Mouse (Mus musculus): Measurements from ENCODE around the gene Emc7. TPM values are rescaled to one million over a fixed set of nuclear protein-coding genes. Genes with fewer than 3 reads are reported as not detected.

Emc7 gene
- total RNA-seq, 2 experiments from 2014 or later, result 31.2 to 33.8 TPM

DNA sequence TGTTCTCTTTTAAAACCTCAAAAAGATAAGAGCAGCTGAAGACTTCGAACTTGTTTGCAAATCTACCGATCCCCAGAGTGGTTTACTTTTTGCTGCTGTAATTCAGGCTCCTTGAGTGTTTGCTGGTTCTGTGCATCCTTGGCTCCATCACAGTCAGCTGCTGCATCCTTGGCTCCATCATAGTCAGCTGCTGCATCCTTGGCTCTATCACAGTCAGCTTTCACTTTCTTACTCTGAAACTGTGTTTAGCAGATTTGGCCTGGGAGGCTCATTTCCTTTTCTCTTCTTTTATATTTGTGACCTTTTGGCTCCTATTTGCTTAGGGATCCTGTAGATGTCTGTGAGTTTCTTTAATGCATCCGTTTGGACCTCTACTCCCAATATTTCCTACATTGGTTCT is 62.4 kb downstream of the Emc7 start:
- no peak for DNase-seq (ENCODE audit: low spot score in 2 of 2)

DNA sequence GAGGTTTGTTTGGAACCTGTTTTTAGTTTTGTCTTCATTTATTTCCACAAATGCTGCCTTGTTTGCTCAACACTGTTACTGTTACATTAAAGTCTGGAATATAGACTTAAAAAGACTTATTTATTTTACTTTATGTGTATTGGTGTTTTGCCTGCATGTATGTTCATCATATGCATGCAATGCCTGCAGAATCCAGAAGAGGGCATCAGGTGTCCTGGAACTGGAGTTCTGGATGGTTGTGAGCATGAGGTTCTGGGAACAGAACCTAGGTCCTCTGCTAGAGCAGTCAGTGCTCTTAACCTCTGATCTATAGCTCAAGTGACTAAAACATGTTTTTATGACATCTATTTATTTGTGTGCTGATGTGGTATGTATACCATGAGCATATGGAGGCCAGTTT is 63.7 kb downstream of the Emc7 start:
- no peak for DNase-seq (ENCODE audit: low spot score in 2 of 2)

DNA sequence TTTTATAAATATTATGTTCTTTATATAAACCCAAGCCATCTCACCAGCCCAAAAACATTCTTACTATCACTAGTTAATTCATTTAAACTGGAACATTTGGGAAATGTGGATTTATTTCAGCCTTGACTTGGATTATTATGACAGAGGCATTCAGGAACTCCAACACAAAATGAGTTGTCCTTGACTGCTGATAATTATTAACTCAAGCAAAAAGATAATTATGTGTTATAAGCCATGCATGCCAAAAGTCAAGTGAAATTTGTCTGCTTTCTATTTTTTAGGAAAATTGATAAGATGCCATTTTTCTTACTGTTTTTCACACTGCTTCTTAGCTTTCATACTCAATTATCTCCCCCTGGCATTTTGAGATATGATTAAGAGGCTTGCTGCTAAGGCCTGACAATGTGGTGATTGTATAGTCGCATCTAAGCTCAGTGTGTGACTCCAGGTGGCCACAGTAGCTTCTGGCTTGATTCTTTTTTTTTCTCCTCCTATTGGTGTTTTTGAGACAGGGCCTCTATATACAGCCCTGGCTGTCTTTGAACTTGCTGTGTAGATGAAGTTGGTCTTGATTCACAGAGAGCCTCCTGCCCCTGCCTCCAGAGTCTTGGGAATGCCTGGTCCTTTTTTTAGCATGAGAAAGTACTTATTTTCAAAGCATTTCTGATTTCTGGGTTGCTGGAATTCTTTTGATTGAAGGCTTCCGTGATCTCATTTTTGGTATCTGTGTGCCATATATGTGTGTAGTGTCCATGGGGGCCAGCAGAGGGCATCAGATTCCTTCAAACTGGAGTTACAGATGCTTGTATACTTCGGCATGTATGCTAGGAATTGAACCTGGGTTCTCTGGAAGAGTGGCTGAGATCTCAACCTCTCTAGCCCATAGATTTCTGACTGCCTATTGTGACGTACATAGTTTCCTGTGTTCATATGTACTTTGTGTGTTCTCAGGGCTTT is 66.0 kb downstream of the Emc7 start:
- no peak for DNase-seq (ENCODE audit: low spot score in 2 of 2)

Other genes with a start within 250 kb of the Emc7 start
- 1 to 10 TPM; 5.2 to 5.9 TPM for gene Lpcat4, start 215.5 kb upstream of the Emc7 start, total RNA-seq (2021)
- gene Nutm1, start 195.7 kb upstream of the Emc7 start, total RNA-seq (2021), result not detected
- 100 to 1,000 TPM; 109 to 149 TPM for gene Nop10, start 193.1 kb upstream of the Emc7 start, total RNA-seq (2021)
- gene Slc12a6, start 189.2 kb upstream of the Emc7 start, total RNA-seq (2021), result 10 to 100 TPM; 26.9 to 32.5 TPM
- gene Gm21985, start 188.7 kb upstream of the Emc7 start, total RNA-seq (2021), result under 1 TPM in 1 of 2 experiments, not detected in 1; 0.38 TPM
- gene Emc4, start 87.0 kb upstream of the Emc7 start, total RNA-seq (2021), result 10 to 100 TPM; 95.1 to 98.0 TPM
- 10 to 100 TPM; 10.0 to 11.3 TPM for gene Katnbl1, start 75.8 kb upstream of the Emc7 start, total RNA-seq (2021)
- gene Chrm5, start 25.8 kb downstream of the Emc7 start, total RNA-seq (2021), result not detected
- 10 to 100 TPM; 17.9 to 19.6 TPM for gene Aven, start 38.0 kb downstream of the Emc7 start, total RNA-seq (2021)